Mouse (Mus musculus) stomach, embryonic 16.5 days (tissue): Measurements from ENCODE around the gene Lman1l. TPM values are rescaled to one million over a fixed set of nuclear protein-coding genes. Genes with fewer than 3 reads are reported as not detected.

Source experiments
- ATAC-seq: fragments of 200-750 bp; cut with Nextera tagmentation; 2 replicates; pipeline ENCODE4 v1.8.0; 2017; ENCODE audit warnings: moderate number of reproducible peaks, moderate TSS enrichment; ENCODE audit not compliant: insufficient read depth, low FRiP score
- H3K27ac ChIP-seq: fragments of 300-500 bp; sonication (generic); 2 replicates; pipeline ENCODE4 v1.5.1; 2014; ENCODE audit warnings: low read length
- H3K27me3 ChIP-seq: fragments of 300-500 bp; sonication (generic); 2 replicates; pipeline ENCODE4 v1.6.1; 2014; ENCODE audit warnings: low read length, control low read depth, mixed read lengths; ENCODE audit not compliant: control insufficient read depth, insufficient read depth
- H3K36me3 ChIP-seq: fragments of 300-500 bp; sonication (generic); 2 replicates; pipeline ENCODE4 v1.6.1; 2014; ENCODE audit warnings: low read length; ENCODE audit not compliant: control insufficient read depth, insufficient read depth
- H3K4me1 ChIP-seq: fragments of 300-500 bp; sonication (generic); 2 replicates; pipeline ENCODE4 v1.6.1; 2014; ENCODE audit warnings: low read length, control low read depth, mixed read lengths; ENCODE audit not compliant: control insufficient read depth, insufficient read depth
- H3K4me2 ChIP-seq: fragments of 300-500 bp; sonication (generic); 2 replicates; pipeline ENCODE4 v1.6.1; 2014; ENCODE audit warnings: low read depth, low read length, mixed read lengths
- H3K4me3 ChIP-seq: fragments of 300-500 bp; sonication (generic); replicated peaks from 2 replicates; pipeline ENCODE4 v1.5.1; 2014; ENCODE audit warnings: mild to moderate bottlenecking, low read length
- H3K9ac ChIP-seq: fragments of 300-500 bp; sonication (generic); 2 replicates; pipeline ENCODE4 v1.6.1; 2014; ENCODE audit warnings: low read length
- H3K9me3 ChIP-seq: fragments of 300-500 bp; sonication (generic); replicated peaks from 2 replicates; pipeline ENCODE4 v1.6.1; 2016; ENCODE audit warnings: low read length, control low read depth; ENCODE audit not compliant: control insufficient read depth
- WGBS: fragments of 180-500 bp; shearing (Covaris S2); extraction: QIAGEN DNeasy Blood & Tissue Kit; methylation state at CpG from one replicate; pipeline ENCODE4 v1.1.7; 2014; 5-methylcytosine and 5-hydroxymethylcytosine counted together
- polyA plus RNA-seq: library from polyadenylated mRNA; unstranded; fragments of >200 nt; fragmentation: Nextera tagmentation; extraction: Ambion mirVana; gene quantifications from 2 replicates; pipeline ENCODE4 v1.2.1, GENCODE M21; 2015

The Lman1l gene
- polyA plus RNA-seq, 1 experiment from 2014 or later, result not detected

DNA sequence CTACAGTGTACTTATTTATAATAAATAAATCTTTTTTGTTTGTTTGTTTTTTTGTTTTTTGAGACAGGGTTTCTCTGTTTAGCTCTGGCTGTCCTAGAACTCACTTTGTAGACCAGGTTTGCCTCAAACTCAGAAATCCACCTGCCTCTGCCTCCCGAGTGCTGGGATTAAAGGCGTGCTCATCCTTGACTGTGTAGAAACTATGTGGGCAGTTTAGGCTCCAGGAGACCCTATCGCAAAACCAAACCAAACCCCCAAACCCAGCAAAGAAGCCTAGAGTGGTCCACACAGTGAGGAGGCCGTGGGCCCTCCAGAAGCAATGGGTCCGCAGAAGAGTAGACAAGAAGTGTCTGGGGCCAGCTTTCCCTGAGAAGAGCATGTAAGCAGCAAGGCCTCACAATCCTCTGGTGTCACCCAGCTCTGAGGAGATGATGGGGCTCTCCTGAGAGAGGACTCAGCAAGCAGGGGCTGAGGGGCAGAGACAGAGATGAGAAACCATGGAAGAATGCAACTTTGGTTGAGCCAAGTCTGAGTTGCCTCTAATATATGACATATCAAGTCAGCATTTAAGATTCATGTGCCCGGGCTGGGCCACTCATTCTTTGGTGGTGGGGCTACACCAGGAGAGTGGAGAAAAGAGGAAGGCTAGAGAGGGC is 29.7 kb upstream of the Lman1l start:
- 85% methylated on average over 6 of the region's 6 CpGs for WGBS
- Histone ChIP-seq H3K27me3 (no peaks in the 10 kb centered on the region), H3K27ac (peak overlapping the region; percentile 48; the same call in 1 of the 2 replicates), H3K4me1 (peaks cover 21% of the 10 kb centered on the region), H3K36me3 (no peaks in the 10 kb centered on the region), H3K9ac (peak overlapping the region; percentile 11; the same call in 1 of the 2 replicates), H3K4me3 (no peak overlapping the region), H3K9me3 (no peaks in the 10 kb centered on the region), H3K4me2 (no peak overlapping the region)
- ATAC-seq, result no peak

DNA sequence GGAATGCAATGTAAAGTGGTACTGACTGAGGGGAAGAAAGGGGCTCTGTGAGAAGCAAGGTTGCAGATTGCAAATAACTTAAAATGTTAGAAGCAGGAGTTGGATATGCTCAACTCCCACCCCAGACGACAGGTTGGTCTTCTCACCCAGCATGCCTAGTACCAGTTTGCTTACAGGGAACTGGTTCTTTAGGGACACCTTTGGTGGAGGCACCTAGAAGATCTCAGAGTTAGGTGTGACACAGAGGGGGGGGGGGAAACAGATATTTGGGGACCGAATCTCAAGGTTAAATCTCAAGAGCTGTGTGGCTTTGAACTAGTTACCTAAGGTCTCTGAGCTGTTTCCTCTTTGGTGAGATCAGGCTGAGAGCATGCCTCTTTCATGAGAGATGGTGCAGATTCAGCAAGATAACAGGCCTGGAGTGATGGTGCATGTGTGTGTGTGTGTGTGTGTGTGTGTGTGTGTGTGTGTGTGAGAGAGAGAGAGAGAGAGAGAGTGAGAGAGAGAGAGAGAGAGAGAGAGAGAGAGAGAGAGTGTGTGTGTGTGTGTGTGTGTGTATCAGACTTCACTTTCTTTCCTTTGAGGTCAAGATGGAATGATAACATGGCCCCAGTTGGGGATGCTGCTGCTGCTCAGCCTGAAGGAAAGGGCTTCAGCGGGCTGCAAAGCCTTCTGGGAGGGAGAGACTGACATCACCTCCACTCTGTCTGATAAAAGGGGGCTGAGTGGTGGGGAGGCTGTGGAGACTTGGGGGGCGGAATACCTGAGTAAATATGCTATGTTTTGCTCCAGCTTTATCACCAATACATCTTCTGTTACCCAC is 26.9 kb upstream of the Lman1l start:
- Histone ChIP-seq H3K27ac (peak overlapping the region; percentile 48), H3K27me3 (no peaks in the 10 kb centered on the region), H3K4me3 (no peak overlapping the region), H3K9me3 (no peaks in the 10 kb centered on the region), H3K4me1 (peaks cover 38% of the 10 kb centered on the region), H3K36me3 (no peaks in the 10 kb centered on the region), H3K4me2 (no peak overlapping the region), H3K9ac (peak overlapping the region; percentile 51; the same call in 1 of the 2 replicates)
- ATAC-seq, result no peak
- WGBS, result 60% methylated on average over 4 of the region's 4 CpGs

DNA sequence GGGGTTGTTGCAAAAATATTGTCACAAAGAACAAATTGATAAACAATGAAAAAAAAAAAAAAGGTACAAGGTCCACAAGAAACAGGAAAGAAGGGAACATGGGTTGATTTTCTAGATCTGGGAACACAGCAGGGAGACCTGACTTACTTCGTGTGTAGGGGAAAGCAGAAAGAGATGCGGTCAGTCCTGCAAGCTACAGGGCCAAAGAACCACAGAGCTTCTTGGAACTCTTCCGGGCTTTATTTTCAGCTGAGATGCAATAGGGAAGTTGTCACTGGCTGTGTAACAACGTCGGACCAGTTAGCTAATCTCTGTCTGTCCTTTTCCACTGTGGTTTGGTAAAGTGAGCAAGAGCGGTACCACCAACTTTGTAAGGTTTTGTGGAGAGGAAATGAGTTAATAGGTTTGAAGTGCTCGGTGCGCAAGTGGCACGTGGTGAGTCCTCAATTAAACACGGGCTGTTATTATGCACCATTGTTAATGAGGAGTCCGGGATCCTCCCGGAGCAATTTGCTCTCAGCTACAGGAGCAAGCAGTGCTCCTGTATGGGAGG is 26.1 kb upstream of the Lman1l start:
- Histone ChIP-seq H3K4me2 (no peak overlapping the region), H3K36me3 (no peaks in the 10 kb centered on the region), H3K4me1 (peaks cover 40% of the 10 kb centered on the region), H3K9ac (peak overlapping the region; percentile 51; the same call in 1 of the 2 replicates), H3K4me3 (no peak overlapping the region), H3K27ac (peak overlapping the region; percentile 48), H3K9me3 (no peaks in the 10 kb centered on the region), H3K27me3 (no peaks in the 10 kb centered on the region)
- no peak for ATAC-seq
- WGBS, result 72% methylated on average over 12 of the region's 12 CpGs

DNA sequence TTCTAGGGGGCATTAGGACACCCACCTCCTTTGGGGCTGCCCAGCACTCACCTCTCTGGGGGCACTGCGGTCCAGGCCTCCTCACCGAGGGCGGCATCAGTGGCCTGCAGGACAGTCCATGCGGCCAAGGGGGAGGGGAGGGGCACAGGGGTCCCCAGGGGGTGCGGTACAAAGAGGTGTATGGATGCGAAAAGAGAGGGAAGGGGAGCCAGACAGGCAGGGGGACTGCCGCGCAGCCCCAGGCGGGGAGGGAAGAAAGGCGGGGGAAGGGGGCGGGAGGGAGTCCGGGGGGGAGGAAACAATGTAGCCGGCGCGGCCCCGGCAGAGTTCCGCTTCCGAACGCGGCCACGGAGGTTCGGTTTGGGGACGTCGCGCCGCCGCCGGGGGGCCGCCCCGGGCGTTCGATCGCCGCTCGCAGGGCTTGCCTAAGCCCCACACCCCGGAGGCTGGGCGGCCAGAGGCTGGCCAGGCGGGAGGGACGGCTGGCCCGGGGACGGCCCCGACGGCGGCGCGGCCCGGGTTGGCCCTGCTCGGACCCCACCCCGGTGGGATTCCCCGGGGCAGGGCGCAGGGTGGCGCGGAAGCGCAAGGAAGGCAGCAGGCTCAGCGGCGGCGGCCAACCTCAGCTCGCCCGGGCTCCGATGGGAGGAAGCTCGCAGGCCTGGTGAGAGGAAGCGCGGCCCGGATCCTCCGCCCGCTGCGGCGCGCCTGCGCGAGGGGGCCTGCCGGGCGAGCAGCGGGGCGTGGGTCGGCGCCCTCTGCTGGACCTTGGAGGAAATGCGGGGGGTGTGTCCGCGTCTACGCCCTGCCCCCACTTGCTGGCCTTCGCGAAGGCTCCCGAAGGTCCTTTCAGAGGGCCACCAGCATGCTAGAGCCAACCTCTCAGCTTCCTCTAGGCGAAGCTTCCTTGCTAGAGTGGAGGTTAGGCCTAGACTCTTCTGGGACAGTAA is 24.6 kb upstream of the Lman1l start:
- H3K4me3 ChIP-seq, result peak overlapping the region; percentile 88
- no peaks in the 10 kb centered on the region for H3K27me3 ChIP-seq
- peak overlapping the region; percentile 97 for H3K27ac ChIP-seq
- no peaks in the 10 kb centered on the region for H3K36me3 ChIP-seq
- peak overlapping the region; percentile 99 for H3K9ac ChIP-seq
- H3K4me1 ChIP-seq, result peaks cover 44% of the 10 kb centered on the region
- no peaks in the 10 kb centered on the region for H3K9me3 ChIP-seq
- peak overlapping the region; percentile 65 for H3K4me2 ChIP-seq
- WGBS, result under 1% methylated on average over 80 of the region's 85 CpGs
- ATAC-seq, result peak; percentile 78

DNA sequence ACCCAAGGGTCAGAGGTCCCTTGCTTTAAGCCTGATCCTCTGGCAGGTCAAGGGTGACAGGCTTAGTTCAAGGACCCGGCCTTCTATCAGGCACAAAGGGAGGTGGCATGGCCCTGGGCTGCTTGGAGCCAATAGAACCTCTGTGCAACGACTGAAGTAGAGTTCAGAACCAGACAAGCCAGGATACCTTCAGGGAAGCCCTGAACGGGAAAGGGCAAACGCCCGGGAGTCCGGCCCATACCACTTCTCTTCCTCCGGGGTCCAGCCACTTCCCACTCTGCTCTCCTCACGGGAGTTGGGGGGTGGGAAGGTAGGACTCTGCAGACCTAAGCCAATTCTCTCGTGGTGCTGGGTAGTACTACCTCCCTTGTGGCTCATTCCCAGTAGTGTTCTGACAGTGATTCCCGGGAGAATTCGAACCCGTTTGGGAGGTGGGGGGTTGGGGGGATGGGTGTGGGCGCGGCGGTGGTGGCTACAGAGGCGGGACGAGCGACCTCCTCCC is 23.9 kb upstream of the Lman1l start:
- peak overlapping the region; percentile 88 for H3K4me3 ChIP-seq
- H3K9me3 ChIP-seq, result no peaks in the 10 kb centered on the region
- no peaks in the 10 kb centered on the region for H3K36me3 ChIP-seq
- no peaks in the 10 kb centered on the region for H3K27me3 ChIP-seq
- under 1% methylated on average over 18 of the region's 18 CpGs for WGBS
- peak overlapping the region; percentile 99 for H3K9ac ChIP-seq
- H3K4me2 ChIP-seq, result peak overlapping the region; percentile 65
- peaks cover 52% of the 10 kb centered on the region for H3K4me1 ChIP-seq
- no peak for ATAC-seq
- H3K27ac ChIP-seq, result peak overlapping the region; percentile 97

DNA sequence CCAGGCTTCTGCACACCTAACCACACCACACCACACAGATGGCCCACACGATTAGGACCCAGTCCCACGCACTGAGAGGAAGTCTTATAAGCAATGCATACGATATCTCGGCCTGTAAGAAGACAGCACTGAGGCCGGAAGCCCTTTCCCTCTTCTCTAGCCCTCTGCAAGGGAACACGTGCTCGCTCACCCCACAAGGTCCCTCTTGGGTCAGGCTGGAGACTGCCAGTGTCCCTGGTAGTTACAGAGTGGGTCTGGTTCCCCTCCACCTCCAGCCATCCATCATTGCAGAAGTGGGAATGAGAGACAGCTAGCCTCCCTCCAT is 23.2 kb upstream of the Lman1l start:
- Histone ChIP-seq H3K9me3 (no peaks in the 10 kb centered on the region), H3K4me2 (peak overlapping the region; percentile 65), H3K36me3 (no peaks in the 10 kb centered on the region), H3K4me1 (peaks cover 58% of the 10 kb centered on the region), H3K27me3 (no peaks in the 10 kb centered on the region), H3K9ac (peak overlapping the region; percentile 99), H3K4me3 (peak overlapping the region; percentile 88), H3K27ac (peak overlapping the region; percentile 97)
- 25% methylated on average over 7 of the region's 7 CpGs for WGBS
- no peak for ATAC-seq

DNA sequence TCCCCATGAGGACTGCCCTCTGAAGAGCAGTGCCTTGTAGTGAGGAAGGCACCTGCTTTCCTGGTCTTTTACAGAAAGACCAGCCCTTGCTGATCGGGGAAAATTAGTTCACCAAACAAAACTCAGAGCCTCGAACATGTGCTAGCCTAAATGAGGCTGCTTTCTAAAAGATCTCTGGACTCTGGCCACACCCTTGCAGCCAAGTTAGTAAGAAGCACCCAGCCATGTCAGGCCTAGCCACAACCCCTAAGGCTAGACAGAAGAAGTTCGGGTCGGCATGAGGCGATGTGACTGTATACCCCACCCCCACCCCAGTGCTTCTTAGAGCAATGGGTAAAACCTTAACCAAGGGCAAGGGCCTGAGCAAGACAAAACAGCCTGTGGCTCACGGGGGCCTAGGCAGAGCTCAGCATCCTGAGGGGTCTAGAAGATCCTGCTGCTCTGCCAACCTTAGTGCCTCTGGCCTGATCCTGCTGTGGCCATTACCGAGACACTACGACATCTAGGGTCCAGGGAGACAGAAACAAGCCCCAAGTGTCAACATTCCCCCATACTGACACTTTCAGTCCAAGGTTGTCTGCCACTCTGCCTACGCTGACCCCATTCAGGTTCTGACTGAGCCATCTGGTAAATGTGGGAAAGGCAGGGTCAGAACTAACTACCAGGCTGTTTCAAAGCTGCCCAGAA is 22.7 kb upstream of the Lman1l start:
- no peaks in the 10 kb centered on the region for H3K9me3 ChIP-seq
- 49% methylated on average over 9 of the region's 9 CpGs for WGBS
- H3K9ac ChIP-seq, result peak overlapping the region; percentile 99
- ATAC-seq, result no peak
- peak overlapping the region; percentile 88 for H3K4me3 ChIP-seq
- H3K4me2 ChIP-seq, result peak overlapping the region; percentile 65
- no peaks in the 10 kb centered on the region for H3K36me3 ChIP-seq
- peaks cover 63% of the 10 kb centered on the region for H3K4me1 ChIP-seq
- H3K27ac ChIP-seq, result peak overlapping the region; percentile 97
- H3K27me3 ChIP-seq, result no peaks in the 10 kb centered on the region
